Mouse (Mus musculus) megakaryocyte, embryonic 14.5 days (primary cell): ENCODE results near the gene Hspd1.

Experiments used
- FLI1 ChIP-seq: IDR thresholded peaks from 2 replicates; pipeline ENCODE4 v1.6.1; 2012; ENCODE audit warnings: low read length, inconsistent platforms, mixed read lengths
- GATA1 ChIP-seq: IDR thresholded peaks from 3 replicates; pipeline ENCODE4 v1.6.1; 2012; ENCODE audit warnings: mixed read lengths, low read length, inconsistent platforms, borderline replicate concordance

GRCm38 (mm10) chr1:55107644-55108043, 19.6 kb upstream of the Hspd1 start:
- TF ChIP-seq GATA1 (no peak), FLI1 (no peak)
